Mouse (Mus musculus) v-Abl transformed pro-B cells (cell line): ENCODE results near the gene Ppan.

Experiments used
- in situ Hi-C, 2 experiments: fragments of 400-800 bp; cut with MboI; formaldehyde crosslinking; loops; one replicate each; pipeline ENCODE4 v1.15.1; 2025; ENCODE audit not compliant: unreplicated experiment in 2 of 2

The Ppan gene

GRCm38 (mm10) chr9:20887704-20888385, at the start of gene Ppan:
Ppan (plus strand) TSS chr9:20888175.
- in situ Hi-C loops: loop anchor here (10.0 to 25.0 kb wide), 2 partner anchors 253 to 1549 kb away; no protein-coding TSS in a partner anchor

DNA sequence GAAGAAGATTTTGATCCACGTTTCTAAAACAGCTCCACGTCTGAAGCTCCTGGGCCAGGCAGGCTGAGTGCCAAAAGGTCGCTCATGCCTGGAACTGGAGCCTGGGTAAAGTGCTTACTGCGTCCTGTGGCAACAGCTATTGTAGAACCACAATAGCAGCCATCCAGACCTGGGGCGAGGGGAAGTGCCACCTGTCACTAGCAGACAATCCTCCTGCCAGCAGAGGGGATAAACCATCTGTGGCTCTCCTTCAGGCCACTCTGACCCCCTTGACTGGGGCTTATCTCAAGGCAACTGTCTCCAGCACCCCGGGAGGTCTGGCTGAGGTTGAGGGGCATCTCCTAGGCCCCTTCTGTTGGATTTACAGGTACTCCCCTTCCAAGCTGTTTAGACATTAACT, 49.0 kb upstream of the Ppan start:
- in situ Hi-C loops: loop anchor here in 1 of 2 experiments (10.0 to 25.0 kb wide), 2 partner anchors 102 to 374 kb away; partner anchors contain the start of genes Olfm2 and Zfp26

- in situ Hi-C loops: loop anchor here in 1 of 2 experiments (25.0 kb wide), 1 partner anchor 105 kb away; the partner anchor contains the start of gene Olfm2
Measured at GRCm38 (mm10) chr9:20842211-20842610, 45.8 kb upstream of the Ppan start.

DNA sequence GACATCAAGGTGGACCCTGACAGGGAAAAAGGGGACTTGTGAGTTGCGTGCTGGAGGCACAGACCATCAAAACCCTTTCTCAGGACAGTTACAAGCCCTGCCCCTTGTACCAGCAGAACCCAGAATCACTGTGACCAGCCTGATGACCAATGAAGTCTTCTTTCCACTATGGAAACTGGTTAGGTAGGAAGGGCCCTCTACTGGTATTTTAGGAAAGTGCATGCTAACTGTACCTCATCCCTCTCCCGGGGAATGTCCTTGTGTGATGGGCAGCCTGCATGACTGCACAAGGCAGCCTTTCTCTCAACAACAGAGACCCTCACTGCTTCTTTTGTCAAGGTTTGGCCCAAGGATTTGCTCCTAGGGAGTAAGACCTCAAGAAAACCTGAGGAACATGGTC, 45.3 kb upstream of the Ppan start:
- in situ Hi-C loops: loop anchor here in 1 of 2 experiments (25.0 kb wide), 1 partner anchor 105 kb away; the partner anchor contains the start of gene Olfm2

- in situ Hi-C loops: loop anchor here in 1 of 2 experiments (25.0 kb wide), 1 partner anchor 288 kb away; no protein-coding TSS in a partner anchor
Measured at GRCm38 (mm10) chr9:20850179-20850578, 37.8 kb upstream of the Ppan start.

GRCm38 (mm10) chr9:20857131-20857530, 30.8 kb upstream of the Ppan start:
- in situ Hi-C loops: loop anchor here in 1 of 2 experiments (25.0 kb wide), 1 partner anchor 295 kb away; no protein-coding TSS in a partner anchor

- in situ Hi-C loops: loop anchor here in 1 of 2 experiments (25.0 kb wide), 1 partner anchor 298 kb away; no protein-coding TSS in a partner anchor
Measured at GRCm38 (mm10) chr9:20859926-20860325, 28.0 kb upstream of the Ppan start.

GRCm38 (mm10) chr9:20861821-20862220, 26.2 kb upstream of the Ppan start:
- in situ Hi-C loops: loop anchor here in 1 of 2 experiments (25.0 kb wide), 1 partner anchor 300 kb away; no protein-coding TSS in a partner anchor

DNA sequence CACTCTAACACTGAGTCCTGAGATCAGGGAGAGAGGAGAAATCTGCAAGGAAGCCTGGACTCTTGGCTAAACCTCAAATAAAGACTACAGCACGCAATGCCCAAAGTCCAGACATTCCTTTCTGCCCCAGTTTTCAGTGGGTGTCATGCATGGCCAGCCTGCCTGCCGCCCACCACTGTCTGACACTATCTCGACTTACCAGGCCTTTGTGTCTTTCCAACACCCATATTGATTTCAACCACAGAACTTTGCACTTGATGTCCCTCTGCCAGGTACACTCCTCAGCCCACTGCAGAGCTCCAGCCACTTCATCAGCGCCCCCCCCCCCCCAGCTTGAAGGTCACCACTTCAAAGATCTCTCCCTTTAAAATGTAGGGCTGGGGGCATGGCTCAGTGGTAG, 25.8 kb upstream of the Ppan start:
- in situ Hi-C loops: loop anchor here in 1 of 2 experiments (25.0 kb wide), 1 partner anchor 300 kb away; no protein-coding TSS in a partner anchor

DNA sequence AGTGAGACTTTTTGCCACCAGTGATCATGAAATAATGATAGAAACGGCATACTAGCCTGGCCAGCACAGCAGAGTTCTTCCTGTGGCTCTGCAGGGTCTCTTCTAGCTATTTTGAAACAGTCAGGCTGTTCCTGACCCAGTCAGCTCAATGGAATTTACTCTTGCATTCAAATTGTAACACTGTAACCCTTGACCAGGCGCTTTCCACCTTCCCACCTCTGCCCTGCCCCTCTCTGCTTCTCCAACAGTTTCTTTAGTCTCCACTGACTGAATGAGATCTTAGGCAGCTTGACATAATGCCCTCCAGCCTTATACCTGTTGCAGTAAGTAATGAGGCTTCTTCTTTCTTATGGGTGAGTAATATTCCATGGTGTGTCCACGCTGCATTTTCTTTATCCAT, 21.1 kb upstream of the Ppan start:
- in situ Hi-C loops: loop anchor here in 1 of 2 experiments (25.0 kb wide), 1 partner anchor 305 kb away; no protein-coding TSS in a partner anchor

DNA sequence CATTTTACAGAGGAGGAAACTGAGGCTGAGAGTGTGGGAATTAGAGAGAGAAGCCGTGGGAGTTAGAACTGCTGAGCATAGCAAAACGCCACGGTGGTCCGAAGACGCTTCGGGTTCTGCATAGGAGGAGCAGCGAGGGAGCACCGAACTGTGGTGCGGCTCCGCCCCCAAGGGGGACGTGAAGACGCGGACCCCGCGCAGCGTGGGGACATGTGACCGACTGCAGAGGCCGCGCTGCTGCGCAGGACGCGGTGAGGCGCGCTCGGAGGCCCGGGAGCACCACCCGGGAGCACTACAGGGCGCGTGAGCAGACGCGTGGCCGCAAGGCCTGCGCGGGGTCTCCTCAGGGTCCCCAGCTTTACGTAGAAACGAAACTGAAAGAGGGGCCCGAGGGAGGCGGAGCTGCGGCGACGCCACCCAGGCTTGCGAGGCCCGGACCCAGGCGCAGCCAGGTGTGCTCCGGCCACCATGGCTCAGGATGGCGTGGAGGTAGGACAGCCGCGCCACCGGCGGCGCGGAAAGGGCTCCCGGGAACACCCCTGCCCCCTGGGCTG, 19.4 kb upstream of the Ppan start, which contains the start of gene A230050P20Rik:
TSS of gene A230050P20Rik (plus strand) at position 195 of the 554 bp plus-strand sequence.
- in situ Hi-C loops: loop anchor here in 1 of 2 experiments (25.0 kb wide), 1 partner anchor 306 kb away; no protein-coding TSS in a partner anchor

GRCm38 (mm10) chr9:20869246-20869645, 18.7 kb upstream of the Ppan start:
- in situ Hi-C loops: loop anchor here in 1 of 2 experiments (25.0 kb wide), 1 partner anchor 307 kb away; no protein-coding TSS in a partner anchor

DNA sequence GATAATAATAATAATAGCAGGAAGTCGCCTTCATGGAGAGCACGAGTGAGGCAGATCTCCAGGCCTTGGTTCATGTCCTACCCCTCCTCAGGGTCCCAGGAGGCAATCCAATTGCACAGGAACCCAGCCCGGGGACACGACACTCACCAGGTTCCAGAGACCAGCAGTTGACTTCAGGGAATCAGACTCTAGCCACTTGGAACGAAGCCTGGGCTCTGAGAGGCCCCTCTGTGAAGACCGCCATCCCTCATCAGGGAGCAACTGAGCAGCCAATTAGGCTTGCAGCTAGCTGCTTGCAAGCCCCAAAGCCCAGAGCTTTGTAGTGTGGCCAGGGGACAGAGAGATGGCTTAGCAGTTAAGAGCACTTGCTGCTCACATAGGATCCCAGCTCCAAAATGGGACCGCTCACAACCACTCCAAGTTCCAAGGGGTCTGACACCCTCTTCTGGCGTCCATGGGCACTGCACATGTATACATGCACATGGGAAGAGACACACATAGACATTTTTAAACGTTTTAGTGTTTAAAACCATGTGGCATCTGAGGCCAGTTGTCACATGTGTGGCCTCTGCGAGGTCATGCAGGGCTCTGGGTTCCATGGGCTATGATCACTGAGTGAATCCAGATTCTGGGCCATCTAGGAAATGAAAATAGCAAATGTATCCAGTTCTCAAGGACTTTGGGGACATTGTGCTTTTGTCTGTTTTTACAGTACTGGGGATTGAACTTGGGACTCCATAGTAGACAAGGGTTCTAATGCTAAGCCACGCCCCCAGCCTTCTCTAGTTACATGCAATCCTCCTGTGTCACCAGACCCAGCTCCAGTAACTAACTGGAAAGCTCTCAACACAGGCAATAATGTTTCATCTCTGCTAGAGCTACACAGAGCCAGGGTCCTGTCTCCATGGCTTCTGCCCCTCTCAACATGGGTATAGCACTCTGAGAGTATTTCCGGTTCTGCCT, 17.5 kb upstream of the Ppan start:
- in situ Hi-C loops: loop anchor here in 1 of 2 experiments (25.0 kb wide), 1 partner anchor 308 kb away; no protein-coding TSS in a partner anchor

DNA sequence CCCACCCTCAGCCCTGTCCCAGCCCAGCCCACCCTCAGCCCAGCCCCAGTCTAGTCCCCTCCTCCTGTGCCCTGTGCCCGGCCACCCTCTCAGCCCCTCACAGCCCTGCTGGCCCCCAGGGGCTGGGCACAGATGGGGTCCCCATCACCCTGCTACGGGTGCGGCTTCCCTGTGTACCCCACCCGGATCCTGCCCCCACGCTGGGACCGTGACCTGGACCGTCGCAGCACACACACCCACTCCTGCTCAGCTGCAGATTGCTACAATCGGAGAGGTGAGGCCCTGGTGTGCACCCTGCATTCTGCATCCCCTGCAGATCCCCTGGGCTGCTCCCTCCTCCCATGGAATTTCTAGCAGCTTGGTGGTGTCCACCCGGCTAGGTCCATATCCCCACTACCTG, 15.0 kb upstream of the Ppan start:
- in situ Hi-C loops: loop anchor here in 1 of 2 experiments (25.0 kb wide), 1 partner anchor 311 kb away; no protein-coding TSS in a partner anchor

DNA sequence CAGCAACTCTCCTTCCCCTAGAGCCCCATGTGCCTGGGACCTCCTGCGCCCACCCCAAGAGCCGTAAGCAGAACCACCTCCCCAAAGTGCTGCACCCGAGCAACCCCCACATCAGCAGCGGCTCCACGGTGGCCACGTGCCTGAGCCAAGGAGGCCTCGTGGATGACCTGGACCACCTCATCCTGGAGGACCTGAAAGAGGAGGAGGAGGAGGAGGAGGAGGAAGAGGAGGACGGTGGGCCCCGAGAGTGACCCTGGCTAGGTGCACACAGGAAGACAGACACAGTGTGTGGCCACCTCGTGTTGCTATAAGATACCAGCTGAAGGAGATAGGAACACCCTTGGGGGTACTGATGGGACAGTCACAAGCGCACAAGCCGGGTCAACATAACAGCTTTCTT, 14.5 kb upstream of the Ppan start:
- in situ Hi-C loops: loop anchor here in 1 of 2 experiments (25.0 kb wide), 1 partner anchor 311 kb away; no protein-coding TSS in a partner anchor

DNA sequence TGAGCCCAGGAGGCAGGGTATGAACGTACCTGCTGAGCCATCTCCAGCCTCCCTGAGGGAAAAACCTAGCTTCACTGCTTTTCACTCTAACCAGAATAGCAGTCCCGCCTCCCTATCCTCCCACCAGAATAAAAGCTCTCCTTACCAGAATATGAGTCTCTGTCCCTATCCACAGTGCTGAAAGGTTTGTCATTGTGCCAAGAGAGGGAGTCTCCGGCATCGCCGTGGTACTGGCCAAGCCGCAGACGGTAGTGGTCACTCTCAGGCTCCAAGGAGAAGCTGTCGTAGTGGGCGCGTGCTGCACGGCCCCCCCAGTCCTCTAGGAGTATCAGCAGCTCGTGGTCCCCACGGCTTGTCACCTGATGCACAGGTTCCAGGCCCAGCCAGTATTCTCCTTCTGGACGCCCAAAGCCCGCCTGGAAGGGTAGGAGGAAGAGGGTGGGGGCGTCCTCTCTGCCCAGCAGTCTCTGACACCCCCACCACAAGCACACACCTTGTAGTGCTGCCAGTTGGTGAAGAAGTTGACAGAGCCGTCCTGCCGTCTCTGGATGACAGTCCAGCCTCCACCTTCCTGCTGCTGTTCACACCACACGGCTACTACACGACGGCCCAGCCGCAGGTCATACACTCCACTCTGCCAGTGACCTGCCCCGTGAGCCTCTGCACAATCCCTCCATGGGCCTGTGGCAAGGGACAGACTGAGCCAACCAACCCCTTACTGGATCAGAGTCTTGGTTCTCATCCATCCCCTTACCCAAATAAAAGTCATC, 12.8 kb upstream of the Ppan start:
- in situ Hi-C loops: loop anchor here (25.0 kb wide), 1 partner anchor 1562 kb away; no protein-coding TSS in a partner anchor

DNA sequence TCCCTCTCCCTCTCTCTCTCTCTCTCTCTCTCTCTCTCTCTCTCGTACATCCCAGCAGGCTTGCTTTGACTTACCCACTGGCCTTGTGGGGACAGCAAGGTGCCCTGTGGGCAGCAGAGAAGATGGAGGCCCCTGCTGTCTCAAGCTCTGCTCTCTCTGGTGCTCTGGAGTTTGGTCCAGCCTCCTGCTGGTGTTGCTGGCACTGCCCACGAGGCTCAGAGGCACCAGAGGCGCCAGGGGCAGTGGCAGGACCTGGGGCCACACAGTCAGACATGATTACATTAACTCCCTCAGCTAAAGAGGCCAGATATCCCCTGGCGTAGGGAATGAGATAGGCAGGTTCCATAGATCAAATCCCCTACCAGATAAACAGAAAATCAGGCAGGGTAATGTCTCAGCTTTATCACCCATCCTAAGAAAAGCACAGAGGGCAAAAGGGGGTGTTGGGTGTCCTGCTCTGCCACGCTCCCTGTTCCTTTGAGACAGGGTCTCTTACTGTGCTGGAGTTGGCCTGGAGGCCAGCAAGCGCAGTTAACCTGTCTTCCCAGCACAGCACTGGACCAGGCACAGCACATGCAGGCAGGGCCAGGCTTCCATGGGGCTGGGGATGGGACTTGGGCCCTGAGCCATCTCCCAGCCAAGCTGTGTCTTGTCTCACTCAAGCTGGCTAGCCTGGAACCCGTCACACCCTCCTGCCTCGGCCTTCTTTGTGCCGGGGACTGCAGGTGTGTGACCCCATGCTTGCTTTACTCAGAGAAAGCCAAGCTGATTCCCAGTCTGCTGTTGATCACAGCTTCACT, 11.5 kb upstream of the Ppan start:
- in situ Hi-C loops: loop anchor here (25.0 kb wide), 1 partner anchor 1561 kb away; no protein-coding TSS in a partner anchor
